Mouse (Mus musculus): ENCODE measurements around the gene Lrrc8a. TPM values are rescaled to one million over a fixed set of nuclear protein-coding genes. Genes with fewer than 3 reads are reported as not detected.

The Lrrc8a gene
- polyA plus RNA-seq, 1 experiment from 2014 or later = 62.2 TPM

DNA sequence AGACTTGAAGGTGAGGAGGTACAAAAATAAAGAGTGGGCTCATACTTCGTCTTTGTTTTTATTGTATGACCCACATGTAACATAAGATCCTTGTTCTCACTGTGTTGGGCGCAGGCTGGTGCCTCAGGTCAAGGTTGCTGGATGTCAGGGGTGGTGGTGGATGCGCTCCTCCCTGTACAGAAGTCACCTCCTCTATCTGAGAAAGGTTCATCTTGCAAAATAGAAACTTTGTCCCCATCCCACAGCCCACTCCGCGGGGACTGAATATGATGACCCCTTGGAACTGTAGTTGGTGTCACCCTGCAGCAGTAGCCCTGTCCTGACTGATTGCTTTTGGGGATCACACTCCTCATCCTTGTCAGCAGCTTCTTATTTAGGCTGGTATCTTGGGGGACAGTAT is 9.5 kb downstream of the Lrrc8a start:
- H3K4me1 ChIP-seq (ENCODE audit: control insufficient read depth, insufficient read depth, low read length) = no peaks in the 10 kb centered on the region
- H3K4me3 ChIP-seq (ENCODE audit: low read depth, low read length) = no peak overlapping the region
- no peak overlapping the region for H3K4me2 ChIP-seq (ENCODE audit: low read depth, low read length)
- H3K27ac ChIP-seq (ENCODE audit: low read depth, low read length) = no peak overlapping the region
- no peak for ATAC-seq (ENCODE audit: low read depth)
- H3K9me3 ChIP-seq (ENCODE audit: control insufficient read depth, low read length) = no peaks in the 10 kb centered on the region
- no peak overlapping the region for H3K9ac ChIP-seq (replicated peaks; ENCODE audit: low read depth, low read length)
- peaks cover 21% of the 10 kb centered on the region for H3K36me3 ChIP-seq (ENCODE audit: control insufficient read depth, insufficient read depth, low read length)
- 98% methylated on average over 5 of the region's 5 CpGs for WGBS
- H3K27me3 ChIP-seq (ENCODE audit: control insufficient read depth, insufficient read depth, low read length) = no peaks in the 10 kb centered on the region

DNA sequence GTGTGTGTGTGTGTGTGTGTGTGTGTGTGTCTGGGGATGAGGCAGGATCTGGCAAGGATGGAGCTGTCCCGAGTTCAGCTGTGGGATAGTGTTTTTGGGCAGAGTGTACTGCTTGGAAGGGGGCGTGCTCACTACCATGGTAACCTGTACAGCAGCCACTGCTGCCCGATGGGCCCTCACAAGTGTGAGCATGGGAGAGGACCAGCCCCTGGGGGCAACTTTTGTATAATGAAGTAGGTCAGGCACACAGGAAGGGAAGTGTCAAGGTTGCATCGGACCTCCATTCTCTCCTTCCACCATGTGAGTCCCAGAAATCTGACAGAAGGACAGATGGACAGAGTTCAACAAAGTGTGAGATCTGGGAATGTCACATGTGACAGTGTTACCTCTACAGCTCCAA is 10.2 kb downstream of the Lrrc8a start:
- 68% methylated on average over 4 of the region's 4 CpGs for WGBS
- Histone ChIP-seq H3K9me3 (ENCODE audit: control insufficient read depth, low read length) (no peaks in the 10 kb centered on the region), H3K36me3 (ENCODE audit: control insufficient read depth, insufficient read depth, low read length) (peaks cover 21% of the 10 kb centered on the region), H3K4me1 (ENCODE audit: control insufficient read depth, insufficient read depth, low read length) (no peaks in the 10 kb centered on the region), H3K27ac (ENCODE audit: low read depth, low read length) (no peak overlapping the region), H3K27me3 (ENCODE audit: control insufficient read depth, insufficient read depth, low read length) (no peaks in the 10 kb centered on the region), H3K9ac (replicated peaks; ENCODE audit: low read depth, low read length) (no peak overlapping the region), H3K4me2 (ENCODE audit: low read depth, low read length) (no peak overlapping the region), H3K4me3 (ENCODE audit: low read depth, low read length) (no peak overlapping the region)
- no peak for ATAC-seq (ENCODE audit: low read depth)

DNA sequence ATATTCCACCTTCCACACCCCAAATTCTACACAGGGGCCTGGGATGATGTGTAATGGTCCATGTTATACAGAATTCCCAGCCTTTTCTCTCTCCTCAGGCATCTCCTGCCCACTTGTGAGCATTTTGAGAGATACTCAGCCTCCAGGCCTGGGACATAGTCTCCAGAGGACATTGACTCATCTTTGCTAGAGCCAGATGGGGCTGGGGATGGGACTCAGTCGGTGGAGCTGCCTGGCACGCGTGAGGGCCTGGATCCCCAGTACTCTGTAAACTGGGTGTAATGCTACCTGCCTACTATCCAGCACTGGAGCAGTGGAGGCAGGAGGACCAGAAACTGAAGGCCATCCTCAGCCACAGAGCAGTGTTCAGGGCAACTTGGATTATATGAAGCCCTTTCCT is 11.7 kb downstream of the Lrrc8a start:
- Histone ChIP-seq H3K9me3 (ENCODE audit: control insufficient read depth, low read length) (no peaks in the 10 kb centered on the region), H3K36me3 (ENCODE audit: control insufficient read depth, insufficient read depth, low read length) (peaks cover 14% of the 10 kb centered on the region; the same call in 1 of the 2 replicates), H3K27ac (ENCODE audit: low read depth, low read length) (no peak overlapping the region), H3K4me3 (ENCODE audit: low read depth, low read length) (no peak overlapping the region), H3K4me2 (ENCODE audit: low read depth, low read length) (no peak overlapping the region), H3K9ac (replicated peaks; ENCODE audit: low read depth, low read length) (no peak overlapping the region), H3K27me3 (ENCODE audit: control insufficient read depth, insufficient read depth, low read length) (no peaks in the 10 kb centered on the region), H3K4me1 (ENCODE audit: control insufficient read depth, insufficient read depth, low read length) (no peaks in the 10 kb centered on the region)
- 90% methylated on average over 3 of the region's 3 CpGs for WGBS
- ATAC-seq (ENCODE audit: low read depth) = no peak

DNA sequence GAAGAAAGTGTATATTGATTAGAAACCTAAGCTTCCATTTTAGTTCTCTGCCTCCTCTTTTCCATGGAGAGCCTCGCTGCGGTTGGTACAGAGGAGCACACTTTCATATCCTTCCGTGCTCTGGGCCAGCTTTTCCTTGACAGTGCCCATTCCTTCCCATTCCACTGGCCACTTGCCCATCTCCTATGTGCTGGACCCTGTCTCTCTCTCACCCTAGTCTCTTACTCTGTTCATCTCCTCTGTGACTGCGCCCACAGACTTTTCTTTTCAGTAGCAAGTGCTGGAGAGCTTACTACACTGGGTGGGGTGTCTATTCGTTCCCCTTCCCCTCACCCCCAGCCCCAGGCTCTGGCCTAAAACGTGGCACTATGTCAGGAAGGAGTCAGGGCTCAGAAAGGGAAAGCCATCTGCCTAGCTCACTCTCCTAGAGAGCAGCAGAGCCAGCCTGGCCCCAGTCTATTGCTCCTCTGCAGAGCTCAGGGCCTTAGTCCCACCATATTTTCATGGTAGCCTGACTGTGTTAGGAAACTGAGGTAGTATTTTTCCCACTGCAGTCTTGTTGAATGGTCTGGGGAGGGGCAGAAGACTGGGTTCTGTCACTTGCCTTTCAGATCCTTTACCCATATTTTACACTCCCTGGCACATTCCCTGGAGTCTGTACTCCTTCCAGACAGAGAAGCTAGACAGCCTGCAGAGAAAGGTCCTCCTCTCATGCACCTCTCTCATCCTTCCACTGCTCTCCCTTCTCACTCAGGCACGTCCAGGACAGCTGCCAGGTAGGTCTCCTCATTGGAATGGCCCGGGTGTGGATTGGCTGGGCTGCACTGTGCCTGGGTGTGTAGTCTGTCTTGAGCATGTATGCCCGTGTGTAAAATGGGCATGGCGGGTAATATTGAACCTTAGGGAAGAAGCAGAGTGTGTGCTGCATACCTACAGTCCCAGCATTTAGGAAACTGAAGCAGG is 12.9 kb downstream of the Lrrc8a start:
- no peaks in the 10 kb centered on the region for H3K27me3 ChIP-seq (ENCODE audit: control insufficient read depth, insufficient read depth, low read length)
- H3K4me1 ChIP-seq (ENCODE audit: control insufficient read depth, insufficient read depth, low read length) = no peaks in the 10 kb centered on the region
- H3K27ac ChIP-seq (ENCODE audit: low read depth, low read length) = no peak overlapping the region
- no peak overlapping the region for H3K4me3 ChIP-seq (ENCODE audit: low read depth, low read length)
- H3K4me2 ChIP-seq (ENCODE audit: low read depth, low read length) = no peak overlapping the region
- H3K9ac ChIP-seq (replicated peaks; ENCODE audit: low read depth, low read length) = no peak overlapping the region
- no peaks in the 10 kb centered on the region for H3K9me3 ChIP-seq (ENCODE audit: control insufficient read depth, low read length)
- ATAC-seq (ENCODE audit: low read depth) = no peak
- 87% methylated on average over 10 of the region's 10 CpGs for WGBS
- peaks cover 20% of the 10 kb centered on the region for H3K36me3 ChIP-seq (ENCODE audit: control insufficient read depth, insufficient read depth, low read length)

DNA sequence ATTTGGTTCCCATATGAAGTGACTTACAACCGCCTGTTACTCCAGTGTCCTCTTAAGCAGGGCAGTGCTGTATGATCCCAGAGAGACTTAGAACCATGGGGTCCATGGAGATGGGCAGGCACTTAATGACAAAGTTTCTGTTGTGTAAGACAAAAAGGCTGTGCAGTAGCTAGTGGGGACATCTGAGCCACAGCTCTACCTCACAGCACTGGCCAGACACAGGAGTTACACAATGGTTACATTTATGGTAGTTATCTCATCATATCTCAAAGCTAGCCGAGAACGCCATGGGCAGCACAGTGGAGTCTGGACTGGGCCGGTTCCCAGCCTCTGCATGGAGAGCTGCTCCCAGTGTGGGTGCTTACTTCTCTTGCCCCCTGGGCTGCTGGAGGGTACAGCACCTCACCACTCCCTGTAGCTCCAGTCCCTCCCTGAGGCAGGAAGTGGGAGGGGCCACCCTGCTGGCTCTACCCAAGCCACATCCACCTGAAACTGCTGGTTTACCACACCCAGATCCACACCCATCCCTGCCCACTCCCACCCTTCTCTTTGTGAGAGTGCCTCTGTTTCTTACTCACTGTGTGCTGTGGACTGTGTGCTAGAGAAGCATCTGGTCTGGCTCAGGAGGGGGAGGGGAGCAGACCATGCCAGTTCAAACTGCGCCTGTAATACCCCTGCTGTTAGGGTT is 14.0 kb downstream of the Lrrc8a start:
- Histone ChIP-seq H3K9me3 (ENCODE audit: control insufficient read depth, low read length) (no peaks in the 10 kb centered on the region), H3K27ac (ENCODE audit: low read depth, low read length) (no peak overlapping the region), H3K4me2 (ENCODE audit: low read depth, low read length) (no peak overlapping the region), H3K4me1 (ENCODE audit: control insufficient read depth, insufficient read depth, low read length) (no peaks in the 10 kb centered on the region), H3K36me3 (ENCODE audit: control insufficient read depth, insufficient read depth, low read length) (peaks cover 31% of the 10 kb centered on the region), H3K4me3 (ENCODE audit: low read depth, low read length) (no peak overlapping the region), H3K27me3 (ENCODE audit: control insufficient read depth, insufficient read depth, low read length) (no peaks in the 10 kb centered on the region), H3K9ac (replicated peaks; ENCODE audit: low read depth, low read length) (no peak overlapping the region)
- ATAC-seq (ENCODE audit: low read depth) = no peak
- 72% methylated on average over 5 of the region's 5 CpGs for WGBS

DNA sequence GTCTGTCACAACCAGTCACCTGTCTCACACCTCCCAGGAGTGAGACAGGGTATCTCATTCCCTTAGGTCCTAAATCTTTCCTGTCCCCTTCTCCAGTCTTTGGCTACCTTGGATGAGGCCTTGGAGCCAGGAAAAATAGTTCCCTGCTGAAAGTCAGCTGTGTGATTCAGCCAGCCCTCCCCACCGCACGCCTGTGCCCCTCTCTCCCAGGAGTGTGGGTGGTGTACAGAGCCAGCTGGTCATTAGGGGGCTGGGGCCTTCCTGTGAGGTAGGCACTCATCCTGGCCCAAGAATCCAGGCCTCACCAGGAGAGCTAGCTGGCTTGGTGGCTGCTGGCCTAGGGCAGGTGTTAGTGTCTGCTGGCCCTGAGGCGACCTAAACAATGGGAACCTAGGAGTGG is 15.0 kb downstream of the Lrrc8a start:
- H3K4me1 ChIP-seq (ENCODE audit: control insufficient read depth, insufficient read depth, low read length) = no peaks in the 10 kb centered on the region
- no peak overlapping the region for H3K4me2 ChIP-seq (ENCODE audit: low read depth, low read length)
- peaks cover 41% of the 10 kb centered on the region for H3K36me3 ChIP-seq (ENCODE audit: control insufficient read depth, insufficient read depth, low read length)
- no peaks in the 10 kb centered on the region for H3K27me3 ChIP-seq (ENCODE audit: control insufficient read depth, insufficient read depth, low read length)
- no peaks in the 10 kb centered on the region for H3K9me3 ChIP-seq (ENCODE audit: control insufficient read depth, low read length)
- no peak overlapping the region for H3K4me3 ChIP-seq (ENCODE audit: low read depth, low read length)
- no peak overlapping the region for H3K27ac ChIP-seq (ENCODE audit: low read depth, low read length)
- H3K9ac ChIP-seq (replicated peaks; ENCODE audit: low read depth, low read length) = no peak overlapping the region
- ATAC-seq (ENCODE audit: low read depth) = no peak
- WGBS = 79% methylated on average over 3 of the region's 3 CpGs

DNA sequence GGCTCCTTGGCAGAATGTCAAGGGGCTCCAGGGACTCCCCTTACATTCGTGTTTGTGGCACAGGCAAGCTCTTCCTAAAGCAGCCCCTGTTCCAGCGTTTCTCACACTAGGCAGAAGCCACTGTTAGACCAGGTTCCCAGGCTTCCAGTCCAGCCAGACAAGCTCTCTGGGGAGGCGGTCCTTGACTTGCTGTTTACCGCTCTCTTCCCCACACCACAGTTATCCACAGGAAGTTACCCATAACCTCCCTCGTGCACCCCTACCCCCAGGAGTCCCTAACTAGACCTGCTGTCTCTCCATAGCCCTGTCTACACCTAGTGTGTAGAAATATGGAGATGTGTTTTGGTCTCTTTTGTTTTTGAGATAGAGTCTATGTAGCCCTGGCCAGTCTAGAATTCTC is 16.3 kb downstream of the Lrrc8a start:
- WGBS = 77% methylated on average over 5 of the region's 5 CpGs
- peaks cover 48% of the 10 kb centered on the region for H3K36me3 ChIP-seq (ENCODE audit: control insufficient read depth, insufficient read depth, low read length)
- H3K4me3 ChIP-seq (ENCODE audit: low read depth, low read length) = no peak overlapping the region

DNA sequence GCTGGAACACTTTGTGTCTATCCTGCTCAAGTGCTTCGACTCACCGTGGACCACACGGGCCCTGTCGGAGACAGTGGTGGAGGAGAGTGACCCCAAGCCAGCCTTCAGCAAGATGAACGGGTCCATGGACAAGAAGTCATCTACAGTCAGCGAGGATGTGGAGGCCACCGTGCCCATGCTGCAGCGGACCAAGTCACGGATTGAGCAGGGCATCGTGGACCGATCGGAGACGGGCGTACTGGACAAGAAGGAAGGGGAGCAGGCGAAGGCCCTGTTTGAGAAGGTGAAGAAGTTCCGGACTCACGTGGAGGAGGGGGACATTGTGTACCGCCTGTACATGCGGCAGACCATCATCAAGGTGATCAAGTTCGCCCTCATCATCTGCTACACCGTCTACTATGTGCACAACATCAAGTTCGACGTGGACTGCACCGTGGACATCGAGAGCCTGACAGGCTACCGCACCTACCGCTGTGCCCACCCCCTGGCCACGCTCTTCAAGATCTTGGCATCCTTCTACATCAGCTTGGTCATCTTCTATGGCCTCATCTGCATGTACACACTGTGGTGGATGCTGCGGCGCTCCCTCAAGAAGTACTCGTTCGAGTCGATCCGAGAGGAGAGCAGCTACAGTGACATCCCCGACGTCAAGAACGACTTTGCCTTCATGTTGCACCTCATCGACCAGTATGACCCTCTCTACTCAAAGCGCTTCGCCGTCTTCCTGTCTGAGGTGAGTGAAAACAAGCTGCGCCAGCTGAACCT is 18.3 kb downstream of the Lrrc8a start:
- Histone ChIP-seq H3K27me3 (ENCODE audit: control insufficient read depth, insufficient read depth, low read length) (no peaks in the 10 kb centered on the region), H3K9me3 (ENCODE audit: control insufficient read depth, low read length) (no peaks in the 10 kb centered on the region), H3K27ac (ENCODE audit: low read depth, low read length) (no peak overlapping the region), H3K36me3 (ENCODE audit: control insufficient read depth, insufficient read depth, low read length) (peaks cover 46% of the 10 kb centered on the region), H3K9ac (replicated peaks; ENCODE audit: low read depth, low read length) (no peak overlapping the region), H3K4me3 (ENCODE audit: low read depth, low read length) (no peak overlapping the region), H3K4me1 (ENCODE audit: control insufficient read depth, insufficient read depth, low read length) (no peaks in the 10 kb centered on the region), H3K4me2 (ENCODE audit: low read depth, low read length) (no peak overlapping the region)
- WGBS = 97% methylated on average over 42 of the region's 42 CpGs
- no peak for ATAC-seq (ENCODE audit: low read depth)

More for the DNA sequence above, 16.3 kb downstream of the Lrrc8a start:
- Histone ChIP-seq H3K4me1 (ENCODE audit: control insufficient read depth, insufficient read depth, low read length) (no peaks in the 10 kb centered on the region), H3K27ac (ENCODE audit: low read depth, low read length) (no peak overlapping the region), H3K27me3 (ENCODE audit: control insufficient read depth, insufficient read depth, low read length) (no peaks in the 10 kb centered on the region), H3K9me3 (ENCODE audit: control insufficient read depth, low read length) (no peaks in the 10 kb centered on the region), H3K9ac (replicated peaks; ENCODE audit: low read depth, low read length) (no peak overlapping the region), H3K4me2 (ENCODE audit: low read depth, low read length) (no peak overlapping the region)
- no peak for ATAC-seq (ENCODE audit: low read depth)
